Comparison of ENCODE assay signal across 10 mouse cellular contexts in genomic region chr8:84780225-84780555, GRCm38 (mm10). TPM values are rescaled to one million over a fixed set of nuclear protein-coding genes. Genes with fewer than 3 reads are reported as not detected.
DNase-seq lines count a peak whose midpoint lies in the region; ATAC-seq and TF ChIP-seq lines count a peak whose summit lies in the region.
"Had no signal": no experiment of that assay in that cellular context is flagged by ENCODE, and none has a peak within 500 bp of the region (broad histone marks: within the 10 kb centered on the region; RNA-seq: fewer than 3 reads in every experiment).

No protein-coding gene starts in this region.

- no peak for TF ChIP-seq CTCF in cortical plate, adult 2 months (IDR thresholded peaks at IDR 0.05; ENCODE audit: extremely low read depth, insufficient read depth, low read length)

- H3K4me2 ChIP-seq in hindbrain, embryonic 11.5 days (replicated peaks; ENCODE audit: low read depth, low read length), result no peak overlapping the region
- peak overlapping the region; percentile 56 for H3K4me2 ChIP-seq in forebrain, embryonic 13.5 days
- peak overlapping the region; percentile 19; the same call in 1 of the 2 replicates for H3K4me2 ChIP-seq in midbrain, embryonic 16.5 days (ENCODE audit: low read length)
- H3K4me2 ChIP-seq: heart, embryonic 11.5 days had no signal

- no peaks in the 10 kb centered on the region for H3K9me3 ChIP-seq in hindbrain, embryonic 11.5 days (ENCODE audit: control insufficient read depth, low read length)
- H3K9me3 ChIP-seq in hindbrain, embryonic 10.5 days, result no peaks in the 10 kb centered on the region
- no peaks in the 10 kb centered on the region for H3K9me3 ChIP-seq in forebrain, embryonic 13.5 days (replicated peaks)
- no peaks in the 10 kb centered on the region for H3K9me3 ChIP-seq in midbrain, embryonic 16.5 days (replicated peaks; ENCODE audit: control insufficient read depth, low read length, poor library complexity, severe bottlenecking)

- H3K9ac ChIP-seq in hindbrain, embryonic 11.5 days (ENCODE audit: low read depth, low read length), result no peak overlapping the region
- H3K9ac ChIP-seq in forebrain, embryonic 13.5 days, result peak overlapping the region; percentile 66
- no peak overlapping the region for H3K9ac ChIP-seq in midbrain, embryonic 16.5 days (ENCODE audit: low read depth, low read length)

- no peak for TF ChIP-seq POLR2A in cortical plate, adult 2 months (IDR thresholded peaks at IDR 0.05; ENCODE audit: extremely low read depth, insufficient read depth, low read length)

- no peaks in the 10 kb centered on the region for H3K36me3 ChIP-seq in hindbrain, embryonic 11.5 days (ENCODE audit: control insufficient read depth, insufficient read depth, low read length)
- H3K36me3 ChIP-seq in hindbrain, embryonic 10.5 days, result no peaks in the 10 kb centered on the region
- H3K36me3 ChIP-seq in forebrain, embryonic 13.5 days (ENCODE audit: poor library complexity, severe bottlenecking), result no peaks in the 10 kb centered on the region
- no peaks in the 10 kb centered on the region for H3K36me3 ChIP-seq in midbrain, embryonic 16.5 days (ENCODE audit: control insufficient read depth, insufficient read depth, low read length)

- peak; percentile 48 for DNase-seq in hindbrain, embryonic 11.5 days (ENCODE audit: low spot score)
- DNase-seq in hindbrain, embryonic 10.5 days (ENCODE audit: low spot score), result no peak
- DNase-seq in layer of hippocampus, adult 11-12 months (ENCODE audit: low spot score), result no peak
- no peak for DNase-seq in lung, postnatal 25 days (ENCODE audit: low spot score)
- DNase-seq: kidney, adult 18-20 months; lung, adult 2 months had no signal

- no peak overlapping the region for H3K27ac ChIP-seq in hindbrain, embryonic 11.5 days (ENCODE audit: low read depth, low read length)
- H3K27ac ChIP-seq in hindbrain, embryonic 10.5 days, result no peak overlapping the region
- H3K27ac ChIP-seq in cortical plate, adult 2 months (ENCODE audit: insufficient read depth, low read length), result peak overlapping the region; percentile 95
- H3K27ac ChIP-seq in forebrain, embryonic 13.5 days, result peak overlapping the region; percentile 97
- H3K27ac ChIP-seq in midbrain, embryonic 16.5 days (ENCODE audit: low read length), result peak overlapping the region; percentile 77

- H3K4me3 ChIP-seq in hindbrain, embryonic 11.5 days (ENCODE audit: low read depth, low read length), result no peak overlapping the region
- no peak overlapping the region for H3K4me3 ChIP-seq in hindbrain, embryonic 10.5 days
- no peak overlapping the region for H3K4me3 ChIP-seq in cortical plate, adult 2 months (ENCODE audit: insufficient read depth, low read length)
- H3K4me3 ChIP-seq in forebrain, embryonic 13.5 days, result peak overlapping the region; percentile 23; the same call in 1 of the 2 replicates
- no peak overlapping the region for H3K4me3 ChIP-seq in midbrain, embryonic 16.5 days (ENCODE audit: low read depth, low read length)

- no peaks in the 10 kb centered on the region; the same call in 1 of the 2 replicates for H3K4me1 ChIP-seq in hindbrain, embryonic 11.5 days (replicated peaks; ENCODE audit: control insufficient read depth, insufficient read depth, low read length)
- peaks cover under 1% of the 10 kb centered on the region; the same call in 1 of the 2 replicates for H3K4me1 ChIP-seq in hindbrain, embryonic 10.5 days (replicated peaks)
- H3K4me1 ChIP-seq in cortical plate, adult 2 months (ENCODE audit: control insufficient read depth, insufficient read depth, low read length), result peaks cover 18% of the 10 kb centered on the region
- peaks cover 92% of the 10 kb centered on the region for H3K4me1 ChIP-seq in forebrain, embryonic 13.5 days
- peaks cover 9% of the 10 kb centered on the region; the same call in 1 of the 2 replicates for H3K4me1 ChIP-seq in midbrain, embryonic 16.5 days (ENCODE audit: control insufficient read depth, insufficient read depth, low read length)

- WGBS in hindbrain, embryonic 11.5 days, result under 1% methylated on average over 13 of the region's 13 CpGs
- WGBS in hindbrain, embryonic 10.5 days, result 1% methylated on average over 13 of the region's 13 CpGs
- WGBS in forebrain, embryonic 13.5 days, result 2% methylated on average over 13 of the region's 13 CpGs
- WGBS in midbrain, embryonic 16.5 days, result 7% methylated on average over 13 of the region's 13 CpGs

- ATAC-seq in hindbrain, embryonic 11.5 days (ENCODE audit: low FRiP score), result no peak
- peak; percentile 34; the same call in 1 of the 2 replicates for ATAC-seq in forebrain, embryonic 13.5 days
- no peak for ATAC-seq in midbrain, embryonic 16.5 days

- H3K27me3 ChIP-seq in hindbrain, embryonic 11.5 days (ENCODE audit: control insufficient read depth, insufficient read depth, low read length), result peaks cover 99% of the 10 kb centered on the region
- H3K27me3 ChIP-seq in hindbrain, embryonic 10.5 days (ENCODE audit: insufficient read depth, poor library complexity, severe bottlenecking), result peaks cover 100% of the 10 kb centered on the region
- peaks cover 97% of the 10 kb centered on the region for H3K27me3 ChIP-seq in forebrain, embryonic 13.5 days
- H3K27me3 ChIP-seq in midbrain, embryonic 16.5 days (ENCODE audit: control insufficient read depth, insufficient read depth, low read depth, low read length), result peaks cover 66% of the 10 kb centered on the region

RNA-seq across cellular contexts. Expression of gene Nfix, which starts 20.0 kb away (rescaled TPM):
- 2.4 and 3.0 TPM in 2 replicates for polyA plus RNA-seq in hindbrain, embryonic 11.5 days (2014; fragmentation: Nextera tagmentation; extraction: Ambion mirVana)
- 0.07 and 0.29 TPM in 2 replicates for polyA plus RNA-seq in hindbrain, embryonic 10.5 days (2016; fragmentation: Nextera tagmentation; extraction: Ambion mirVana)
- polyA plus RNA-seq in cortical plate, adult 2 months (2012; rRNA removed), result 82.8 and 89.1 TPM in 2 replicates
- 127 and 145 TPM in 2 replicates for polyA plus RNA-seq in forebrain, embryonic 13.5 days (2015; fragmentation: Nextera tagmentation; extraction: Ambion mirVana)
- polyA plus RNA-seq in midbrain, embryonic 16.5 days (2015; fragmentation: Nextera tagmentation; extraction: Ambion mirVana), result 44.1 and 55.4 TPM in 2 replicates

RNA-seq across cellular contexts. Expression of gene Dand5, which starts 42.4 kb away (rescaled TPM):
- 6.2 and 7.1 TPM in 2 replicates for polyA plus RNA-seq in hindbrain, embryonic 11.5 days (2014; fragmentation: Nextera tagmentation; extraction: Ambion mirVana)
- polyA plus RNA-seq in hindbrain, embryonic 10.5 days (2016; fragmentation: Nextera tagmentation; extraction: Ambion mirVana), result 3.8 and 5.5 TPM in 2 replicates
- polyA plus RNA-seq in cortical plate, adult 2 months (2012; rRNA removed), result 14.9 and 16.0 TPM in 2 replicates
- 7.3 and 8.2 TPM in 2 replicates for polyA plus RNA-seq in forebrain, embryonic 13.5 days (2015; fragmentation: Nextera tagmentation; extraction: Ambion mirVana)
- 11.7 and 12.4 TPM in 2 replicates for polyA plus RNA-seq in midbrain, embryonic 16.5 days (2015; fragmentation: Nextera tagmentation; extraction: Ambion mirVana)

RNA-seq across cellular contexts. Expression of gene Gadd45gip1, which starts 51.1 kb away (rescaled TPM):
- 36.0 and 37.2 TPM in 2 replicates for polyA plus RNA-seq in hindbrain, embryonic 11.5 days (2014; fragmentation: Nextera tagmentation; extraction: Ambion mirVana)
- 43.7 and 45.8 TPM in 2 replicates for polyA plus RNA-seq in hindbrain, embryonic 10.5 days (2016; fragmentation: Nextera tagmentation; extraction: Ambion mirVana)
- 26.0 and 31.2 TPM in 2 replicates for polyA plus RNA-seq in cortical plate, adult 2 months (2012; rRNA removed)
- polyA plus RNA-seq in forebrain, embryonic 13.5 days (2015; fragmentation: Nextera tagmentation; extraction: Ambion mirVana), result 42.6 and 47.0 TPM in 2 replicates
- polyA plus RNA-seq in midbrain, embryonic 16.5 days (2015; fragmentation: Nextera tagmentation; extraction: Ambion mirVana), result 35.0 and 37.4 TPM in 2 replicates

RNA-seq across cellular contexts. Expression of gene G430095P16Rik, which starts 57.4 kb away (rescaled TPM):
- polyA plus RNA-seq in hindbrain, embryonic 11.5 days (2014; fragmentation: Nextera tagmentation; extraction: Ambion mirVana), result 2.3 and 2.9 TPM in 2 replicates
- 0.54 and 1.9 TPM in 2 replicates for polyA plus RNA-seq in hindbrain, embryonic 10.5 days (2016; fragmentation: Nextera tagmentation; extraction: Ambion mirVana)
- polyA plus RNA-seq in cortical plate, adult 2 months (2012; rRNA removed), result 0.30 and 0.42 TPM in 2 replicates
- 3.7 and 3.8 TPM in 2 replicates for polyA plus RNA-seq in forebrain, embryonic 13.5 days (2015; fragmentation: Nextera tagmentation; extraction: Ambion mirVana)
- 0.80 and 1.1 TPM in 2 replicates for polyA plus RNA-seq in midbrain, embryonic 16.5 days (2015; fragmentation: Nextera tagmentation; extraction: Ambion mirVana)

Comparison
In these comparisons a context has a peak if more than half of its experiments do, and no peak if none do; other contexts are left out.
1. H3K27ac ChIP-seq: peak in cortical plate, adult 2 months (single experiment), forebrain, embryonic 13.5 days (single experiment) and midbrain, embryonic 16.5 days (single experiment); none in hindbrain, embryonic 11.5 days (single experiment) and hindbrain, embryonic 10.5 days (single experiment).
2. RNA of gene Nfix, which starts 20.0 kb away (polyA plus RNA-seq): 127 to 145 TPM in forebrain, embryonic 13.5 days, 82.8 to 89.1 TPM in cortical plate, adult 2 months and 44.1 to 55.4 TPM in midbrain, embryonic 16.5 days; 2.4 to 3.0 TPM in hindbrain, embryonic 11.5 days and 0.07 to 0.29 TPM in hindbrain, embryonic 10.5 days; every median in the first group is over 10 times any median in the second.